Mouse (Mus musculus): ENCODE measurements around the gene Il2ra.

GRCm38 (mm10) chr2:11679626-11680025 is 37.0 kb downstream of the Il2ra start:
- TF ChIP-seq CTCF (IDR thresholded peaks at IDR 0.05; ENCODE audit: borderline replicate concordance, insufficient read depth, low read depth, low read length), result no peak
- no peak for TF ChIP-seq POLR2A (IDR thresholded peaks at IDR 0.05; ENCODE audit: borderline replicate concordance, insufficient read depth, low read length)
